Mouse (Mus musculus): ENCODE data around the gene Spc25. TPM values are rescaled to one million over a fixed set of nuclear protein-coding genes. Genes with fewer than 3 reads are reported as not detected.

Spc25 gene
- polyA plus RNA-seq (2015; fragmentation: Nextera tagmentation; extraction: Ambion mirVana) = 173 and 175 TPM in 2 replicates

DNA sequence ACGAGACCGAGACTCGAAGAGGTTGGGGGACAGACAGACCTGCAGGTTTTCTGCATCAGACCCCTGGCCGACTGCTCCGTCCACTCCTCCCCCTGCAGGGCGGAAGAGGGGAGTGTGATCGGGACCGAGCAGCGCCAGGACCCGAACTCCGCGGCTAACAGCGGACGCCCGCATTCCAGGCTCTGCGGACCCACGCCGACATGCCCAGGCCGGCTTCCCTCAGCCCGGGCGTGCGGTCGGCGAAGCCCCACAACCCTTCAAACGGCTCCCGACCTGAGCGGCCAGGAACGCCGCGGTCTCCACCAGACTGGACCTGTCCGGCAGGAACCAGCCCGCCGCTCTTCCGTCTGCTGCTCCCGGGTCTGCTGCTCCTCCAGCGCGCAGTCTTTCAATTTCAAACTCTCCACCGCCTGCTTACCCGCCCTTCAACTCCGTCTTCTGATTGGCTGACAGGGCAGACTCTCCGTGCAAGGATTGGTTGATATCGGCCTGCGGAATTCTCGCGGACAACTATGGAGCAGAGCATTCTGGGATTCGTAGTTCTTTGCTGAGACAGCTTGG lies at the start of gene Spc25:
Gene Spc25 (minus strand): TSS at position 404 of the 561 bp plus-strand sequence.
- Histone ChIP-seq H3K4me2 (peak within 1 kb of the TSS; percentile 70), H3K4me1 (peaks cover 12% of the 10 kb centered on the region), H3K9ac (peak within 1 kb of the TSS; percentile 87), H3K9me3 (no peaks in the 10 kb centered on the region), H3K36me3 (peaks cover 16% of the 10 kb centered on the region), H3K27me3 (no peaks in the 10 kb centered on the region), H3K4me3 (peak within 1 kb of the TSS; percentile 88), H3K27ac (peak within 1 kb of the TSS; percentile 81)
- ATAC-seq (ENCODE audit: insufficient number of reproducible peaks, insufficient read depth, low FRiP score, low TSS enrichment, low read depth) = peak; percentile 99
- WGBS = under 1% methylated on average over 46 of the region's 46 CpGs

DNA sequence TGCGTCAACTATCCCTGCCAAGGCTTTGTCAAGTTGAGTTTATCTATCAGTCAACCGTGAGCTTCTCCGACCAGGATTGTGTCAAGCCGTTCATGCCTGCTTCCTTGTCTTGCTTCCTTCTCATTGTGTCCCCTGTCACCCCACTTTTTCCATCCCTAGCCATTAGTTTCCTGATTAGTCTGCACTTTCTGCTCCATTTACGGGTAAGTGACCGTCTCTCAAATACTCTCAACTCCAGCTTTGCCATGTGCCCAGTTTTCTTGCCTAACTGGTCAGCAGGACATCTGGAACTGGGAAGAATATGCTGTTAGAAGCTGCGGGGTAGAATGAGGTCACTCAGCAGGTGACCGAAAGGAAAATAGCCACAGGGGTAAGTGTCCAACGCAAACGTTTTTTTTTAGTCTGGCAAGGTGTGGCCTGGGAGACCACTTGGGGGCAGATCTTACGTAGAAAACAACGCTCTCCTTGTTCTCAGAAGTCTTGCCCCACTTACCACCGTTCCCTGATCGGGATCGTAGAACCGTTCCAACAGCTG lies 42.3 kb upstream of the Spc25 start:
- no peak overlapping the region for H3K4me3 ChIP-seq
- 34% methylated on average over 16 of the region's 16 CpGs for WGBS
- no peak overlapping the region for H3K27ac ChIP-seq
- H3K9ac ChIP-seq = no peak overlapping the region
- no peaks in the 10 kb centered on the region for H3K27me3 ChIP-seq
- no peaks in the 10 kb centered on the region for H3K4me1 ChIP-seq
- H3K9me3 ChIP-seq = no peaks in the 10 kb centered on the region
- H3K4me2 ChIP-seq = no peak overlapping the region
- H3K36me3 ChIP-seq = no peaks in the 10 kb centered on the region
- no peak for ATAC-seq (ENCODE audit: insufficient number of reproducible peaks, insufficient read depth, low FRiP score, low TSS enrichment, low read depth)

DNA sequence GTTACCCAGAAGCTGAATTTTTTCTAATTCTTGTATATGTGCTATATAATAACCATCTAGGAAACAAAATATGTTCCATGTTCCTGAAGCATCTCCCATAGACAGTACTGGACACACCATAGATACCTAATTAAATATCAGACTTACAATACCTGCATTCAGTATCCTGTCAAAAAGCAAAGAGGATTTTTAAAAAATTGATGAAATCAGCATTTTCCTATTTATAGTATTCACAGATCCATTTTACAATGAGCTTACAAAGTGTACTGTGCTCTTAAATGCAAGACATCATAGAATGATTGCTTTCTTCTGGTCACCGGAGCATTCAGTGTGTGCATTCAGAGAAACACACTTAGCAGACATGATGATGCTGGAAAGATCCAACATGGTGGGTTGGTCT lies 41.1 kb upstream of the Spc25 start:
- ATAC-seq (ENCODE audit: insufficient number of reproducible peaks, insufficient read depth, low FRiP score, low TSS enrichment, low read depth) = no peak
- Histone ChIP-seq H3K9me3 (no peaks in the 10 kb centered on the region), H3K4me3 (no peak overlapping the region), H3K36me3 (no peaks in the 10 kb centered on the region), H3K27ac (no peak overlapping the region), H3K9ac (no peak overlapping the region), H3K27me3 (no peaks in the 10 kb centered on the region), H3K4me2 (no peak overlapping the region), H3K4me1 (no peaks in the 10 kb centered on the region)
- WGBS = 98% methylated on average over 1 of the region's 1 CpGs

DNA sequence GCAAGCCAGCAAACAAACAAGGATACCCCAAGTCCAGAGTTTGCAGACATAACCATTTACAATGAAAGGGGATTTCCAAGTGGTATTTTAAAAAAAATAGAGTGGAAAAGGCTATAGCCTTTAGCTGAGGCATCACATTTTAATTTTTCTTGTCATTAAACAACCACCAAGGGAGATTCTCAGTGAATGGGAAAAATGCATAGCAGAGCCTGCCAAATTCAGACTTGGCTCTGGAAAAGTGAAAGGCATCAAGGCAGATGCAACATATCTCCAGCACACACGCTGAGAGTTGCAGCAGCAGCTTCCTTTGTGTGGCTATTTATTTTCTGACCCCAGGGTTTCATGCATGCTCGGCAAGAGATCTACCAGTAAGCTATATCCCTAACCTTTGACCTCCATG lies 38.9 kb upstream of the Spc25 start:
- Histone ChIP-seq H3K27me3 (no peaks in the 10 kb centered on the region), H3K27ac (no peak overlapping the region), H3K9ac (no peak overlapping the region), H3K4me1 (no peaks in the 10 kb centered on the region), H3K4me3 (no peak overlapping the region), H3K9me3 (no peaks in the 10 kb centered on the region), H3K4me2 (no peak overlapping the region), H3K36me3 (no peaks in the 10 kb centered on the region)
- ATAC-seq (ENCODE audit: insufficient number of reproducible peaks, insufficient read depth, low FRiP score, low TSS enrichment, low read depth) = no peak
- WGBS = 33% methylated on average over 2 of the region's 2 CpGs

DNA sequence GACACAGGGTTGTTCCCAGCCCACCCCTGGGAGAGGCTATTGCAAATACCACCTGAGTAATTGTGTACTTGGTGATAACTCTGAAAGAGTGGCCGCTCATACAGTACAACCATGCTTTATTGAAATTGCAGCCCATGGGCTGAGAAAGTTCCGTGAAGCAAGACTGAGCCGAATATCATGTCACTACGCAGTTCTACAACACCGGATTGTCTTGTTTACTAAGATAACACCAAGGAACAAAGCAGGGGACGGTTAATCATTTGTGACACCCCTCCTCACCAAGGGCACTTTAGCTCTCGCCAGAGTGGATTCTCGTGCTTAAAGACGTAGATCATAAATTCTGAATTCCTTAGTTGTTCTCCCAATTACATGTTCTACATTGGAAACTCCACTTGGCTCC lies 33.3 kb upstream of the Spc25 start:
- ATAC-seq (ENCODE audit: insufficient number of reproducible peaks, insufficient read depth, low FRiP score, low TSS enrichment, low read depth) = no peak
- H3K9me3 ChIP-seq = no peaks in the 10 kb centered on the region
- H3K9ac ChIP-seq = no peak overlapping the region
- 92% methylated on average over 9 of the region's 9 CpGs for WGBS
- no peaks in the 10 kb centered on the region for H3K4me1 ChIP-seq
- H3K36me3 ChIP-seq = no peaks in the 10 kb centered on the region
- no peak overlapping the region for H3K27ac ChIP-seq
- H3K27me3 ChIP-seq = no peaks in the 10 kb centered on the region
- no peak overlapping the region for H3K4me3 ChIP-seq
- H3K4me2 ChIP-seq = no peak overlapping the region

DNA sequence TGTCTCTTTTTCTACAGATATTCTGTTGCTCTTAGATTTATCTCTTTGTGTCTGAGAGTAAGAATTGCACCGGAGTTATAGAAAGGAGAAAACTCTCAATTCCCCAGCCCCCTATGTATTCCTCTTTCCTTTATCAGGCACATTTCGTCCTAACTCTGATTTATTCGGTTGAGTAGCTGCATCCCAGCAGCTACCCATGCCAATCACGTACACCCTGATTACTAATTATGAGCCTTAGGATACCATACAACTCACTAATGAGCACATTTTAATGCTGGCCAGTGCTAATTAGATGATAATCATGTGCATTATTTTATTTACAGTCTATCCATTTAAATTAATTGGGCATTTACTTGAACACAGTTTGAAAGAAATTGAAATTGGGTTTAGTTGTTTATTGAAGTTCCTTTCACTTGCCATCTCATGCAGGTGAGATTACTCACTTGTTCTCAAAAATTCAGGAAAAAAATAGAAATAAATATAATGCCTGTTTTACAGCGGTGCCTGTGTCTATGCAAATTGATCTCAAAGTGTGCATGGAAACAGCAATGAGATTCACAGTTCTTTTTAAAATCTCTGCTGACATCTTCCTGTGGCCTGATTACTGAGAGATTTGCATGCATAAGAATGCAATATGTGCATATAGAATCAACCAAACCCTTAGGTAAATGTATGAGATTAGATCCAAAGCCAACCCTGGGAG lies 29.1 kb upstream of the Spc25 start:
- Histone ChIP-seq H3K4me2 (no peak overlapping the region), H3K9ac (no peak overlapping the region), H3K36me3 (no peaks in the 10 kb centered on the region), H3K4me3 (no peak overlapping the region), H3K27ac (no peak overlapping the region), H3K4me1 (no peaks in the 10 kb centered on the region), H3K9me3 (no peaks in the 10 kb centered on the region), H3K27me3 (no peaks in the 10 kb centered on the region)
- no peak for ATAC-seq (ENCODE audit: insufficient number of reproducible peaks, insufficient read depth, low FRiP score, low TSS enrichment, low read depth)
- 85% methylated on average over 5 of the region's 5 CpGs for WGBS

DNA sequence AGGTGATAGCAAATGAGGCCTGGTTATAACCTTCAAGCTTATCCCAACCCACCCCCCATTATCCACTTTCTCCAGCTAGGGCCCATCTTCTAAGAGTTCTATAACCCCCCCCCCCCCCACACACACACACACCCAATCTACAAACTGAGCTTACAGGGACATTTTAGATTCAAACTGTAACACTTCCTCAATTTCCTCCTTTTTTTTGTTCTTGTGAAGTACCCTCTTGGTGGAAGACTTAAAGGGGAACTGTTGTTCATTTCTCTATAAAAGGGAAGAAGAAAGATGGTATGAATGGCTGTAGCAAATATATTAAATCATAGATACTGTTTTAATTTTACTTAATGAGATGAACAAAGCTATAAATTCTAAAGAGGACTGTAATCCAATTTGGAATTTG lies 26.1 kb upstream of the Spc25 start:
- Histone ChIP-seq H3K9me3 (no peaks in the 10 kb centered on the region), H3K27ac (no peak overlapping the region), H3K4me2 (no peak overlapping the region), H3K36me3 (no peaks in the 10 kb centered on the region), H3K4me1 (no peaks in the 10 kb centered on the region), H3K4me3 (no peak overlapping the region), H3K9ac (no peak overlapping the region), H3K27me3 (no peaks in the 10 kb centered on the region)
- ATAC-seq (ENCODE audit: insufficient number of reproducible peaks, insufficient read depth, low FRiP score, low TSS enrichment, low read depth) = no peak

DNA sequence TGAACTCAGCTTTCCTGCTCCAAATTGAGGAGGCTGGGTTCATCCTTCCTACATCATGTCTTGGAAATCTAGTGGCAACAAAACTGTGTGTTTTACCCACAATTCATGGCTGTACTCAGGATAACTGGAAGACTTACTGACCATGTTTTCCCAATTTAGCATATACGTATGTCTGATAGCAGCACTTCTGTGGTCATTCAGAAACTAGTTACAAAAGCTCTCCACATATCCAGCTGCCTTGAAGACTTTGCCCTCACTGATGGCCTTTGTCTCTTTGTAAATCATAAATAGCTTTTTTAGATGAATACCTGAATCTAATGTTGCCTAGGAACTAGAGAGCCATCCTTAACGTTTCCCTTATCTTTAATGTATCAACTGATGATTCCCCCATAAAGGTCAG lies 24.1 kb upstream of the Spc25 start:
- H3K36me3 ChIP-seq = no peaks in the 10 kb centered on the region
- 88% methylated on average over 2 of the region's 2 CpGs for WGBS
- no peaks in the 10 kb centered on the region for H3K4me1 ChIP-seq
- no peak overlapping the region for H3K4me3 ChIP-seq
- H3K9me3 ChIP-seq = no peaks in the 10 kb centered on the region
- H3K27me3 ChIP-seq = no peaks in the 10 kb centered on the region
- no peak overlapping the region for H3K4me2 ChIP-seq
- H3K27ac ChIP-seq = no peak overlapping the region
- H3K9ac ChIP-seq = no peak overlapping the region
- no peak for ATAC-seq (ENCODE audit: insufficient number of reproducible peaks, insufficient read depth, low FRiP score, low TSS enrichment, low read depth)

DNA sequence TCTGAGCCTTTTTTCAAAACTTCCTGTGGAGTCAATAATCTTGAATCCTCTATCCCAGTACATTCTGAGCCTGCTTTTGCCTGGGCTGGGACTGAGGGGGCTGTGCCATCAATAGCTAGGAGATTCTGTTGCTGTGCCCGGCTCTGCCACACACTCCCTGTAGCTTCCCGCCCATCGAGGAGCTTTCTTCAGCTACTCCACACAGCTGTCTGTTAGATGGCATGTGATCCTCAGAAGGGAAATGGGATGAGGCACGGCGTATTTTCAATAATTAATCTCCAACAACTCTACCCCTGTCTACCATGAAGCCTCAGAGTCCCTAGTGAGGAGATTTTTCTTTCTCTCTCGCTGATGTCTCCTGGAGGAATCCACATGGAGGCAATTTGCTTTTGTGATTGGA lies 22.6 kb upstream of the Spc25 start:
- no peak overlapping the region for H3K4me3 ChIP-seq
- H3K4me1 ChIP-seq = no peaks in the 10 kb centered on the region
- H3K36me3 ChIP-seq = no peaks in the 10 kb centered on the region
- H3K9ac ChIP-seq = no peak overlapping the region
- no peak overlapping the region for H3K27ac ChIP-seq
- no peak overlapping the region for H3K4me2 ChIP-seq
- no peaks in the 10 kb centered on the region for H3K9me3 ChIP-seq
- no peak for ATAC-seq (ENCODE audit: insufficient number of reproducible peaks, insufficient read depth, low FRiP score, low TSS enrichment, low read depth)
- no peaks in the 10 kb centered on the region for H3K27me3 ChIP-seq
- 49% methylated on average over 6 of the region's 6 CpGs for WGBS

DNA sequence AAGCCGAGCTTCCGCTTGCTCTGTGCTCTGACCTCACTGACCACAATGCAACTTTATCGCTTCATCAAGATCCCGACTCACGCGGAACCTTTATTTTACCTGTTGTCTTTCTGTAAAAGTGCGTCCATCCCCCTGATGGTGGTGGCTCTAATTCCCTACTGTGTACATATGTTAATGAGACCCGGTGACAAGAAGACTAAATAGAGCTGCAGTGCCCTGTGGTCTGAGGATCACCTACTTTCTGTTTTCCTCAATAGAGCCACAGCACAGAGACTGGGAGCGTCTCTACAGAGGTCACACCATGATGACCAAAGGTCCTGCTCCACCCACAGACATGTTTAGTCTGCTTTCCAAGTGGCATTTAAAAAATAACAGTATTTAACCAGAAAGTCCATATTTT lies 20.9 kb upstream of the Spc25 start:
- no peaks in the 10 kb centered on the region for H3K27me3 ChIP-seq
- no peaks in the 10 kb centered on the region for H3K36me3 ChIP-seq
- no peak overlapping the region for H3K27ac ChIP-seq
- ATAC-seq (ENCODE audit: insufficient number of reproducible peaks, insufficient read depth, low FRiP score, low TSS enrichment, low read depth) = no peak
- H3K4me1 ChIP-seq = no peaks in the 10 kb centered on the region
- no peaks in the 10 kb centered on the region for H3K9me3 ChIP-seq
- H3K4me3 ChIP-seq = no peak overlapping the region
- no peak overlapping the region for H3K9ac ChIP-seq
- H3K4me2 ChIP-seq = no peak overlapping the region
- 88% methylated on average over 9 of the region's 9 CpGs for WGBS

DNA sequence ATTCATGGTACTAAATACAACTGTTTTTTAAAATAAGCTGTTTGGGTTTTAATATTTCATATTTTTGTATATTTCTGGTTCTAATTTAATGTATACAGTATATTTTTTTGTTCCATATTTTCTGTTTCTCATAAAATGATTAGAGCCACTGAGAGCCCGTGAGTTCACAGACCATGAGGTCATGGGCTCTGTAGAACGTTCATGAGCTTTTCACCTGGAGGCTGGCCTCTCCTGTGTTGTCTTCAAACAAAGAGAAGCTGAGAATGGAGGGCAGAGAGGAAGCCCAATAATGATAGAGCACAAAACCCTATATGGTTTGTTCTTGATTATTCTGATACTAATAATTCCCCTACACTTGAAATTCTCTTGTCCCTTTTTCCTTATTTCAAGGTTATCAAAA lies 18.7 kb upstream of the Spc25 start:
- no peak overlapping the region for H3K27ac ChIP-seq
- no peak overlapping the region for H3K4me2 ChIP-seq
- no peak overlapping the region for H3K9ac ChIP-seq
- no peaks in the 10 kb centered on the region for H3K36me3 ChIP-seq
- ATAC-seq (ENCODE audit: insufficient number of reproducible peaks, insufficient read depth, low FRiP score, low TSS enrichment, low read depth) = no peak
- H3K4me3 ChIP-seq = no peak overlapping the region
- no peaks in the 10 kb centered on the region for H3K9me3 ChIP-seq
- H3K27me3 ChIP-seq = no peaks in the 10 kb centered on the region
- 44% methylated on average over 2 of the region's 2 CpGs for whole genome bisulfite sequencing
- H3K4me1 ChIP-seq = no peaks in the 10 kb centered on the region

DNA sequence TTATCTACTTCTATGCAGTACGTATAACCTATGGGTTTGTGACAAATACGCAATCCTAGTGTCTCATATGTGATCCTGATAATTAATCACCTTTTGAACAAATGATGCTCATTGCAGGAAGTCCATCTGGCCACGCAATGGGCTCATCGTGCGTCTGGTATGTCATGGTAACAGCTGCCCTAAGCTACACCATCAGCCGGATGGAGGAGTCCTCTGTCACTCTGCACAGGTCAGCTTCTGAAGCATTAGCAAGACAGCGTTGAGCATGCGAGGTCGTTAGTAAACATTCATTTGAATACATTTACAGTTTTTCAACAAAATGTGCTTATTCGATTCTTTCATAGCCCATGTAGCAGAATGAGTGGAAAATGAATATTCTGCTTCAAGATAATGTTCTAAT lies 16.8 kb upstream of the Spc25 start:
- Histone ChIP-seq H3K4me3 (no peak overlapping the region), H3K27me3 (no peaks in the 10 kb centered on the region), H3K27ac (no peak overlapping the region), H3K9ac (no peak overlapping the region), H3K4me1 (no peaks in the 10 kb centered on the region), H3K9me3 (no peaks in the 10 kb centered on the region), H3K4me2 (no peak overlapping the region), H3K36me3 (no peaks in the 10 kb centered on the region)
- 83% methylated on average over 10 of the region's 10 CpGs for WGBS
- no peak for ATAC-seq (ENCODE audit: insufficient number of reproducible peaks, insufficient read depth, low FRiP score, low TSS enrichment, low read depth)

Measured in embryonic facial prominence, embryonic 13.5 days (tissue).